Mouse (Mus musculus) layer of hippocampus, postnatal 14 days (tissue): Measurements from ENCODE around the gene Golga4. TPM values are rescaled to one million over a fixed set of nuclear protein-coding genes. Genes with fewer than 3 reads are reported as not detected.

Experiments
- DNase-seq, 2 experiments: peaks; one replicate each; pipeline ENCODE4 v3.0.0; 2021 to 2022; ENCODE audit warnings: low spot score in 2 of 2, mixed read lengths in 1 of 2
- long read RNA-seq, 2 experiments: library from polyadenylated mRNA; stranded (forward); transcript quantifications; one replicate each; pipeline ENCODE4 v2.0.0; 2021
- total RNA-seq, 2 experiments: library from RNA; stranded (reverse); gene quantifications; 2 replicates each; pipeline ENCODE4 v1.2.3; 2021

Golga4 gene
- 10 to 100 TPM; 75.6 to 80.6 TPM for total RNA-seq
- long read RNA-seq, experiment 1, partial matches to known transcripts: 1 of 2 reads
- long read RNA-seq, experiment 1, other reads (novel, unspliced or antisense): 1 of 2 reads
- long read RNA-seq, experiment 2, full-length matches to known transcripts: 2 of 6 reads
- long read RNA-seq, experiment 2, partial matches to known transcripts: 0 of 6 reads
- long read RNA-seq, experiment 2, other reads (novel, unspliced or antisense): 4 of 6 reads

DNA sequence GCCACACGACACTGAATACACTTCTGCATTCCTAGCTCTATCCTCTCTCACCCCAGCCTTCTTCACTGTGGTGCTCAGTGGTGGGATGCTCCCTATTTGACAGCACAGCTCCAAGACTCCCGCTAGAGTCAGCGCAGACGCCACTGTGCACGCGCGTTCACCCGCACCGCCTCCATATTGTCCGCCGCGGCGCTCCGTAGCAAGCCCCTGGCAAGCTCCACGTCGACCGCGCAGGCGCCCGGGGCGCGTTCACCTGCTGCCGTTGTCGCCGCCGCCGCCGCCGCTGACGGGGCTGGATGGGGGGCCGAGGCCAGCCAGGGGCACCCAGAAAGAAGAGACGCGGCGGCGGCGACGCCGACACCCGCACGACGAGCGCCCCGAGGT lies at the start of gene Golga4:
Gene Golga4 (plus strand): TSS at position 248 of the 384 bp plus-strand sequence.
- peak; percentile 90 to 93 for DNase-seq

DNA sequence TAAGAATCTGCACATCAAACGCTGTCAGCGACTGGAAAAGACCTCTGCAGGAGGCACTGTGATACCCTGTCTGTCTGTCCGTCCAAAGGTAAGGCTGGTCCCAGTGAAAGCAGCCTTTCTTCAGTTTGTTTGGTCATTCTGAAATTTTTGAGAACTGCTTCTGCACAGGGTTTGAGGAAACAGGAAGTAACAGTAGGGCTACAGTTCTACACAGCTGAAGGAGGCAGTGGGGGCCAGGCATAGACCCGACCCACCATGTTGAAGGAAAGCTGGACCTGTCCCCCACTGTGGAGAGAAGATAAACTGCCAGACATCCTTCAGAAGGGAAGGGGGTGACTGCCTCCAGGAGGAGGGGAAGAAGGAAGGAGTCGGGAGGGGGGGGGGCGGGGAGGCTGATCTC lies 49.7 kb upstream of the Golga4 start:
- no peak for DNase-seq

DNA sequence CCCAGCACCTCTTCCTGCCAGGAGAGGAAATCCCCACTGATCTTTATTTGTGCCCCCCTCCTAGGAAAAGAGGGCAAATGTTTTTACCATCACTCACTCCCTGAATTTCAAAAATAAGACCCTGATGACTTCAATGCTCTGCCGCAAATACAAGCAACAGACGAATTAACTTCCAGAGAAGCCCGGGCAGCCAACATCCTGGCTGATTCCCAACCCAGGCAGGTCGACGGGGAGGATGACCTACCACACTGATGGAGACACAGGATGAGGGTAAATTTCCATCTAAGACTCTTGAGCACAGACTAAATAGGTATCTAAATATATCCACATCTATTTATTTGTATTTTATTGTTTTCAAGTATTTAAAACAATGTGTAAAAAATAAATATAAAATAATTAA lies 48.0 kb upstream of the Golga4 start:
- DNase-seq: no peak

DNA sequence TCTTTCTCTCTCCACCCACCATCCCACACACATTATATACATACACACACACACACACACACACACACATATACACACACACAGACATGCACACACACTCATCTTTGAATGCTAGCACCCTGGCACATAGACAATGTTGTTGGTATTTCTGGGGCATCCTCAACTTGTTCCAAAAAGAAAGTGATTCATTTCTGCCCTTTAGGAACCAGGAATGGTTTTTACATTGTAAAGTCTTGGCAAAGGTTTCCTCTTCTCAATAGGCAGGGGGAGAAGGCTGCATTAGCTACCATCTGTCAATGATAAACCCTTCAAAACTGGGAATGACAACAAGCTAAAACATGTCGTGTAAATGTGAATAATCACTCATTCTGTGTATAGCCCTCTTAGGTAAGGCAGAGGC lies 42.0 kb upstream of the Golga4 start:
- no peak for DNase-seq

- no peak for DNase-seq
Measured at GRCm38 (mm10) chr9:118468301-118468700, 37.8 kb upstream of the Golga4 start.

DNA sequence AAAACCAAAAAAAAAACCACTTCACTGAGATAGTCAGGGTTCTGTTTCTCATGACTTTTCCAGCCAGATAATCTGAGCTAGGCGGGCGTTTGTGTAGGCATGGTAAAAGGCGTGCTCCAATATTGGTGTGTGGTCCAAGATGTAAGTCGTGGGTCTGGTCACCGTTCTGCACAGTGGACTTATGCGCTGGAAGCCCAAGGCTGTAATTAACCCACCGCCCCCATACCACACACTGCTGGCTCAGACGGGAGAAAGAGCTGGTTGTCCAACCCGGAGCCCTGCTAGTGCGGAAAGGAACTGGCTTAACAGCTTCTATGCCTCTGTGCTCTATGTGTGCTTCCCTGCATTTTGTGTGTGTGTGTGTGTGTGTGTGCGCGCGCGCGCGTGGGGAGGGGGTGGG lies 36.8 kb upstream of the Golga4 start:
- no peak for DNase-seq

GRCm38 (mm10) chr9:118471296-118471695 lies 34.8 kb upstream of the Golga4 start:
- DNase-seq: no peak

GRCm38 (mm10) chr9:118476211-118476765 lies 29.8 kb upstream of the Golga4 start:
- DNase-seq: no peak

DNA sequence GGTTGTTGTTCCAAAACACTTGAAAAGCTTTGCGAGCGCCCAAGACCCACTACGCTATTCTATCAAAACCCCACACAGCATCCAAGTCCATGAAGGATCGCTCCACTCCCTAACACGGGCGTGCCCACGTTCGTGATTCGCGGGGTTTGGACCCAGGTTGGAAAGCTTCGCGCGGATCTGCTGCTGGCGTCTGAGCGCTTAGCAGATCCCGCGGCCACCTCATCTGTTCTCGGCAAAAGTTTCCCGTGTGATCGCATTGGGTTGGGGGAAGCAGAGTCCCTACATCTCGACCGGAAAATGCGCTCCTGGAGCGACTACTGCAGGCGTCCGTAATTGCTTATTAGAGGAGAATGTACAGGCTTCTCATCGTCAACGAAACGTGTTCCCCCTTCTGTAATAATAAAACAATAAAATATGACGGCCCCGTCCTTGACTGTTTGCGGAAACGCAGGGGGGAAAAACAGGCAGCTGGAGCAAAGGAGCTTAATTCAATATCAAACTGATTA lies 29.2 kb upstream of the Golga4 start:
- DNase-seq: no peak

DNA sequence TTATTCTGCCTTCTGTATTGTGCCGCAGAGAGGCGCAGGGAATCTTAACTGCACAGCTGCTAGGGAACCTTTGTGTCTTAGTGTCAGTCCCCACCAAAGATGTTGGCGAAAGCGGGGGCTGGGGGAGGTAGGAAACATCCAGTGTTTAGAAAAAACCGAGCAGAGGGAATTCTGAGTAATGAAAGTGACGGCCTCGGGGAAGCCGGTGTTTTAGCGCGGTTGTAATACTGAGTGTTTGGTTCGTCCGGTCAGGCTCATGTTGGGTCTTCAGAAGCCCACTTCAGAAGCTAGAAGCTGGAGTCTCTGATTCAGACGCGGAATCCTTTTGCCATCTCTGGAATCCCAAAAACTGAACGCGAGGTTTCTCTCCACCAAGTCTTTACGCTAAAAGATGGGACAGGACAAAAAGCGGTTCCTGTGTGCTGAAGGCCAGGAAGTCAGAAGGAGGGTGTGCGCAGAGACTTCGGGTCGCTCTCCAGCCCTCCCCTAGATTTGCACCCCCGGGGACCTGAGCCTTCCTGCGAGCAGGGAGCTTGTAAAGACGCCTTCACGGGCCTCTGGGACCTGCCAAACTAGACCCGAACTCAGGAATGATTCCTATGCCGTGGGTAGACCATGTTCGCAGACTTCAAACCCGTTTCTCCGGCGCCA lies 28.7 kb upstream of the Golga4 start:
- DNase-seq: no peak

GRCm38 (mm10) chr9:118477961-118478360 lies 28.1 kb upstream of the Golga4 start, which contains the start of gene Eomes:
Gene Eomes (plus strand): TSS chr9:118478212.
- no peak for DNase-seq

DNA sequence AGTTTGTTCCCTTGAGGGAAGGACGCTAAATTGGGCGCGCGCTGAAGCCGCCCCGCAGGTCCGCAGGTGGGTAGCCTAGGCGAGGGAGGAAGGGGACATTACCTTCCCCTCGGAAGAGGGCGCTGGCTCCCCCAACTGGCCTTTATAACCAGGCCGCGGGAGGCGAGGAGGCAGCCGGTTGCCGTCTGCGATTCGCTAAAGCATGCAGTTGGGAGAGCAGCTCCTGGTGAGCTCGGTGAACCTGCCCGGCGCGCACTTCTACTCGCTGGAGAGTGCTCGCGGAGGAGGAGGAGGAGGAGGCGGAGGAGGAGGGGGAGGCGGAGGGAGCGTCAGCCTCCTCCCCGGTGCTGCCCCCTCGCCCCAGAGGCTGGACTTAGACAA lies 27.6 kb upstream of the Golga4 start:
- no peak for DNase-seq

- DNase-seq: no peak
Measured at GRCm38 (mm10) chr9:118478839-118479507, 27.1 kb upstream of the Golga4 start.

DNA sequence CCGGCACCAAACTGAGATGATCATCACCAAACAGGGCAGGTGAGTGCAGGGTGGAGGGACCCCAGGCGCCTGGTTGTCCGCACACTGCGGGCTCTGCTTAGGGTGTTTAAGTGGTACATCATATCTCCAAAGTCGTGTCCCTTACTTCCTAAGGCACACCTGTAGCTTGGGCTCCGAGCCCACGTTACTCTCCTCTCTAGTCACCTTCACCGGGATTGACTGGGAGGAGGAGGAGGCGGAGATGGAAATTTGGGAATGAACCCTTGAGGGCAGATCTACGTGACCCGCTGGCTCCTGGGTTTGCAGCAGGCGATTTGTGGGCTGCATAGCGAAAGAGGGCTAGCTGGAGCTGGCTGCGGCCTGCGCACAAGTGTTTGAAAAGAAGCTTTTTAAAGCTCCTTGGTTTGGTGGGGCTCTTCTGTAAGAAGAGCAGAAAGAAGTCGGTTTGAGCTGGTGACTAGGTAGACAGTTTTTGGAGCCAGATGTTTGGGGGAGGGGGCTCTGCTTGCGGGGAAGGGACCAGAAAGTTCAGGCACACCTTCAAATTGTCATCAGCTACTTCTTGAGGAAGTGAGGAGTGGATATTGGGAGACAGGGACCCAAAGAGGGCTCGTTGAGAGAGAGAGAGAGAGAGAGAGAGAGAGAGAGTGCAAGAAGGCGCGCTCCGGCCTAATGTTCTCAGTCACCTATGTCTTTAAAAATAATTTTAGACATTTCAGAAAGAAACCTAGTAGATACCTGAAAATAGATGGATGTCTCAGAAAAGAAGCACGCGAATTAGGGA lies 26.4 kb upstream of the Golga4 start:
- no peak for DNase-seq

DNA sequence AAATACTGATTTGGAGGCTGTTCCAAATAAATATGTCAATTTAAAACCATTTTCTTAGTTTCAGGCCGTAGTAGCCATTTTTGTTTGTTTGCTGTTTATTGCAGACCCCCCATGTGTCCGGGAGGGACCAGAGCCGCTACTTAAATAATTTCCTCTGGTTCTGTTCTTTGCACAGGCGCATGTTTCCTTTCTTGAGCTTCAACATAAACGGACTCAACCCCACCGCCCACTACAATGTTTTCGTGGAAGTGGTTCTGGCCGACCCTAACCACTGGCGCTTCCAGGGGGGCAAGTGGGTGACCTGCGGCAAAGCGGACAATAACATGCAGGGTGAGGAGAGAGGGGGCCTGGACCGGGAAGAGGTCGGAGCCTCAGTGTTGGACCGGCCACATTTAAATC lies 25.8 kb upstream of the Golga4 start:
- DNase-seq: no peak

GRCm38 (mm10) chr9:118482210-118482609 lies 23.9 kb upstream of the Golga4 start:
- DNase-seq: no peak

- DNase-seq: no peak
Measured at GRCm38 (mm10) chr9:118486361-118487095, 19.5 kb upstream of the Golga4 start.

DNA sequence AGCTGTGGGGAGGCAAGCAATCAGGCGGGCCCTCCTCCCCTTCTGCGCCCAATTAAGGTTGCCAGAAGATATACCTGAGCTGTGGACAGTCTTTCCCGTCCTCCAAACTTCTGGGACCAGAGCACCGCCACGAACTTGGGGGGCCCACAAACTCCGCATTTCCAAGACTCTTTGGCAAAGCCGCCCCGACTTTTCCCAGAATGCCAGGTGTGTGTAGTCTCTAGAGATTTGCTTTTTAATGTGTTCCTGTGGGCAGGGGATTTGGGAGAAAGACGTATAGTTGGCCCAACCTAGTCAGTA lies 19.0 kb upstream of the Golga4 start:
- DNase-seq: no peak

GRCm38 (mm10) chr9:118487636-118488035 lies 18.4 kb upstream of the Golga4 start:
- no peak for DNase-seq

DNA sequence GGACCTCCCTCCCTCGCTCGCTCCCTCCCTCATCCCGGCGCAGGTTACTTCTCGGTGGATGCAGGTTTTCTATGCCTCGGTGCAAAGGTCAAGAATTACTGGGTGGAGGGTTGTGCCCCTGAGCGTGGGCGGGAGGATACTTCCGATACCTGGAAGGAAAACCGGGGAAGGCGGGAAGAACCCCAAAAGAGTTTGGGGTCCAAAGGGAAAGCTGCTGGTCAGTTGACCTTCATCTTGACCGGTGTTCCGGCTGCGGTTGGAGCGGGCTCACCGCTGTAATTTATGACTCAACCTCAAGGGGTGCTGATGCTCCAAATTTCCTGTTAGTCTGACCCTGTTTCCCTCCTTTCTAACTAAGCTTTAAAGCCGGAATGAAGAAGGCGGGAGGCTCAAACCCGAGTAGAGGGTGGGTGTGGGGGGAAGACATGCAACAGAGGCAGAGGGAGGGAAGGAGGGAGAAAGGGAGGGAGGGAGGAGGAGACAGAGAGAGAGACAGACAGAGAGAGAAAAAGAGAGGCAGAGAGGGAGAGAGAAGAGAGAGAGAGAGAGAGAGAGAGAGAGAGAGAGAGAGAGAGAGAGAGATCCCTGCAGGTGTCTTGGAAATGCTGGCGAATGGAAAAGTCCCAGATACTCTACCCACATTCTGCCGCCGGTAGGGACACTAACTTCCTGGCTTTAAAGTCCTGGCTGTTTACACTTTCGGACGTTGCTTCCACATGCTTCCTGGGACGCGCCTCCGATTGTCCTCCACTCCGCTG lies 17.8 kb upstream of the Golga4 start:
- peak in 1 of 2 experiments; percentile 28 for DNase-seq
